Mouse (Mus musculus) CH12.LX (cell line): ENCODE results near the gene 3100002H09Rik. TPM values are rescaled to one million over a fixed set of nuclear protein-coding genes. Genes with fewer than 3 reads are reported as not detected.

Experiments used
- DNase-seq: peaks from one replicate; pipeline ENCODE4 v3.0.0-alpha.2; 2013; ENCODE audit errors: extremely low read depth
- H3K27ac ChIP-seq: 2 replicates; pipeline ENCODE4 v1.5.1; 2012; ENCODE audit warnings: low read depth, mild to moderate bottlenecking, control low read depth, moderate library complexity; ENCODE audit not compliant: insufficient read depth
- H3K27me3 ChIP-seq: replicated peaks from 2 replicates; pipeline ENCODE3; 2012; ENCODE audit warnings: inconsistent platforms
- H3K36me3 ChIP-seq, 2 experiments: replicated peaks in 1 of 2; 2 replicates each; pipeline versions ENCODE3 to v1.6.1; 2012; ENCODE audit warnings: inconsistent platforms in 1 of 2, low read length in 1 of 2, mild to moderate bottlenecking in 1 of 2, mixed read lengths in 1 of 2, moderate library complexity in 1 of 2; ENCODE audit not compliant: control insufficient read depth in 1 of 2, insufficient read depth in 1 of 2
- H3K4me1 ChIP-seq, 2 experiments: 2 replicates each; pipeline ENCODE4 v1.6.1; 2012; ENCODE audit warnings: inconsistent platforms in 1 of 2, moderate library complexity in 1 of 2; ENCODE audit not compliant: insufficient read depth in 2 of 2, control insufficient read depth in 1 of 2
- H3K4me2 ChIP-seq: 2 replicates; pipeline ENCODE4 v1.6.1; 2012; ENCODE audit warnings: low read depth, mild to moderate bottlenecking, control low read depth; ENCODE audit not compliant: poor library complexity, insufficient read depth, severe bottlenecking
- H3K4me3 ChIP-seq, 3 experiments: fragments of 150-350 bp in 1 of 3; sonication (generic) in 1 of 3; replicated peaks in 1 of 3; 2 replicates each; pipeline versions ENCODE3 to v1.5.1; 2011 to 2012; ENCODE audit warnings: low read depth in 2 of 3, low read length in 2 of 3, mild to moderate bottlenecking in 2 of 3, moderate library complexity in 2 of 3, control low read depth in 1 of 3, improper control_type of control experiment in 1 of 3, inconsistent platforms in 1 of 3, mixed read lengths in 1 of 3; ENCODE audit not compliant: poor library complexity in 1 of 3
- H3K79me2 ChIP-seq: replicated peaks from 2 replicates; pipeline ENCODE4 v1.6.1; 2012; ENCODE audit warnings: mild to moderate bottlenecking, moderate library complexity; ENCODE audit not compliant: control insufficient read depth, poor library complexity, insufficient read depth, severe bottlenecking; ENCODE audit errors: extremely low read depth
- H3K9ac ChIP-seq: 2 replicates; pipeline ENCODE4 v1.6.1; 2012; ENCODE audit warnings: low read depth, mild to moderate bottlenecking, control low read depth, moderate library complexity; ENCODE audit not compliant: insufficient read depth
- H3K9me3 ChIP-seq: replicated peaks from 2 replicates; pipeline ENCODE3; 2012; ENCODE audit warnings: low read length, inconsistent platforms, mixed read lengths
- BHLHE40 ChIP-seq: IDR thresholded peaks from 2 replicates; pipeline ENCODE4 v1.6.1; 2011; ENCODE audit warnings: mild to moderate bottlenecking, low read depth, low read length, improper control_type of control experiment
- CHD2 ChIP-seq: IDR thresholded peaks from 2 replicates; pipeline ENCODE4 v1.6.1; 2011; ENCODE audit warnings: low read length, improper control_type of control experiment
- EP300 ChIP-seq: IDR thresholded peaks from 2 replicates; pipeline ENCODE4 v1.6.1; 2011; ENCODE audit warnings: low read length, improper control_type of control experiment
- ETS1 ChIP-seq: conservative IDR thresholded peaks from 2 replicates; pipeline ENCODE4 v1.6.1; 2012; ENCODE audit warnings: low read depth, mild to moderate bottlenecking, inconsistent platforms, low read length, improper control_type of control experiment, moderate library complexity
- GABPA ChIP-seq: IDR thresholded peaks from 2 replicates; pipeline ENCODE4 v1.6.1; 2012; ENCODE audit warnings: low read depth, low read length, improper control_type of control experiment, inconsistent platforms; ENCODE audit not compliant: insufficient replicate concordance
- JUN ChIP-seq: IDR thresholded peaks from 2 replicates; pipeline ENCODE4 v1.6.1; 2011; ENCODE audit warnings: low read depth, mild to moderate bottlenecking, low read length, improper control_type of control experiment, moderate library complexity; ENCODE audit not compliant: insufficient read depth
- JUND ChIP-seq: conservative IDR thresholded peaks from 2 replicates; pipeline ENCODE4 v1.6.1; 2011; ENCODE audit warnings: low read depth, low read length, improper control_type of control experiment
- MAFK ChIP-seq: IDR thresholded peaks from 2 replicates; pipeline ENCODE4 v1.6.1; 2011; ENCODE audit warnings: low read length, improper control_type of control experiment; ENCODE audit not compliant: insufficient replicate concordance
- MAX ChIP-seq: IDR thresholded peaks from 2 replicates; pipeline ENCODE4 v1.6.1; 2011; ENCODE audit warnings: low read length, improper control_type of control experiment
- MYC ChIP-seq: IDR thresholded peaks from 2 replicates; pipeline ENCODE4 v1.6.1; 2011; ENCODE audit warnings: low read depth, mild to moderate bottlenecking, improper control_type of control experiment, low read length
- PAX5 ChIP-seq: IDR thresholded peaks from 2 replicates; pipeline ENCODE4 v1.6.1; 2012; ENCODE audit warnings: low read length, inconsistent platforms, mixed read lengths
- POLR2AphosphoS2 ChIP-seq: IDR thresholded peaks from 2 replicates; pipeline ENCODE4 v1.6.1; 2011; ENCODE audit warnings: low read depth, low read length, improper control_type of control experiment
- TBP ChIP-seq: conservative IDR thresholded peaks from 2 replicates; pipeline ENCODE4 v1.6.1; 2011; ENCODE audit warnings: low read depth, low read length, improper control_type of control experiment
- TCF12 ChIP-seq: IDR thresholded peaks from 2 replicates; pipeline ENCODE4 v1.6.1; 2014; ENCODE audit warnings: low read depth, mild to moderate bottlenecking, inconsistent platforms, low read length, improper control_type of control experiment
- ZC3H11A ChIP-seq: IDR thresholded peaks from 2 replicates; pipeline ENCODE4 v1.6.1; 2012; ENCODE audit warnings: low read depth, mild to moderate bottlenecking, inconsistent platforms, low read length, improper control_type of control experiment
- ZKSCAN1 ChIP-seq: IDR thresholded peaks from 2 replicates; pipeline ENCODE4 v1.6.1; 2012; ENCODE audit warnings: low read depth, inconsistent platforms, low read length, improper control_type of control experiment, borderline replicate concordance
- ZMIZ1 ChIP-seq: IDR thresholded peaks from 2 replicates; pipeline ENCODE4 v1.6.1; 2012; ENCODE audit warnings: low read depth, mild to moderate bottlenecking, inconsistent platforms, low read length, improper control_type of control experiment
- dilution Hi-C: fragments of 300-500 bp; cut with MboI; formaldehyde crosslinking; loops from 2 replicates; pipeline ENCODE4 v1.14.3; 2020; ENCODE audit warnings: low sequenced_read_pairs; ENCODE audit not compliant: extremely low pct_unique_long_range_greater_than_20kb, extremely low pct_ligation_motif_present
- in situ Hi-C: fragments of 300-500 bp; cut with MboI; formaldehyde crosslinking; loops from 3 replicates; pipeline ENCODE4 v1.14.3; 2019; ENCODE audit warnings: low sequenced_read_pairs, low pct_ligation_motif_present, low pct_unique_long_range_greater_than_20kb, mixed read lengths
- polyA plus RNA-seq: library from polyadenylated mRNA; unstranded; fragments of >175 nt; gene quantifications from 2 replicates; pipeline ENCODE4 v1.2.1, GENCODE M21; 2012; ENCODE audit warnings: low read depth; ENCODE audit not compliant: insufficient read length
- total RNA-seq, 2 experiments: library from RNA; depleted of rRNA; stranded (reverse); fragments of 300-350 nt in 1 of 2; fragments of >200 nt in 1 of 2; gene quantifications; 2 replicates each; pipeline ENCODE4 v1.2.3; 2012 to 2014

Gene 3100002H09Rik
- total and polyA plus RNA-seq, 3 experiments = not detected

- TF ChIP-seq GABPA (no peak), BHLHE40 (no peak), PAX5 (no peak), EP300 (no peak), JUND (no peak), MYC (no peak), CHD2 (no peak), TCF12 (no peak)
- no peak overlapping the region for H3K4me3 ChIP-seq
- no peak overlapping the region for H3K4me2 ChIP-seq
- no peaks in the 10 kb centered on the region for H3K36me3 ChIP-seq
- in situ Hi-C loops = no loop called here
- no peak overlapping the region for H3K27ac ChIP-seq
- no peak for DNase-seq
- no peaks in the 10 kb centered on the region for H3K79me2 ChIP-seq
- peaks cover 0 to 1% of the 10 kb centered on the region in 2 experiments; a peak in 1 of 4 replicates for H3K4me1 ChIP-seq
- peaks cover 36% of the 10 kb centered on the region for H3K9me3 ChIP-seq
- H3K9ac ChIP-seq = no peak overlapping the region
- dilution Hi-C loops = no loop called here
- H3K27me3 ChIP-seq = peaks cover 34% of the 10 kb centered on the region
Measured at GRCm38 (mm10) chr4:124658412-124658851, 47.8 kb upstream of the 3100002H09Rik start.

- Histone ChIP-seq H3K79me2 (no peaks in the 10 kb centered on the region), H3K4me3 (no peak overlapping the region), H3K27ac (no peak overlapping the region), H3K9ac (no peak overlapping the region), H3K27me3 (peaks cover 28% of the 10 kb centered on the region), H3K4me1 (peaks cover 0 to 8% of the 10 kb centered on the region in 2 experiments; a peak in 2 of 4 replicates), H3K4me2 (no peak overlapping the region), H3K36me3 (no peaks in the 10 kb centered on the region), H3K9me3 (peaks cover 36% of the 10 kb centered on the region)
- dilution Hi-C loops = no loop called here
- in situ Hi-C loops = no loop called here
- DNase-seq = no peak
- TF ChIP-seq POLR2AphosphoS2 (no peak), MAFK (no peak), MAX (no peak), ETS1 (no peak), ZC3H11A (no peak), ZKSCAN1 (no peak), ZMIZ1 (no peak), TBP (no peak), JUND (no peak), JUN (no peak)
Measured at GRCm38 (mm10) chr4:124657781-124658180, 47.2 kb upstream of the 3100002H09Rik start.
